In genomic region chr14:72739484-72740208, GRCm38 (mm10) we compare ENCODE assay signal across 9 mouse cellular contexts.
"Had no signal": no experiment of that assay in that cellular context is flagged by ENCODE, and none has a peak within 500 bp of the region (broad histone marks: within the 10 kb centered on the region; RNA-seq: fewer than 3 reads in every experiment).

No protein-coding gene starts in this region.

- H3K9me3 ChIP-seq: limb, embryonic 13.5 days; midbrain, embryonic 13.5 days; neural tube, embryonic 15.5 days had no signal

- H3K27ac ChIP-seq: limb, embryonic 13.5 days; liver, embryonic 14.5 days; midbrain, embryonic 13.5 days; neural tube, embryonic 15.5 days had no signal

- H3K27me3 ChIP-seq: limb, embryonic 13.5 days; midbrain, embryonic 13.5 days; neural tube, embryonic 15.5 days had no signal

- H3K4me2 ChIP-seq: limb, embryonic 13.5 days; midbrain, embryonic 13.5 days; neural tube, embryonic 15.5 days had no signal

- H3K4me3 ChIP-seq: limb, embryonic 13.5 days; midbrain, embryonic 13.5 days; neural tube, embryonic 15.5 days had no signal

- H3K4me1 ChIP-seq: midbrain, embryonic 13.5 days; neural tube, embryonic 15.5 days had no signal

- H3K36me3 ChIP-seq: limb, embryonic 13.5 days; midbrain, embryonic 13.5 days; neural tube, embryonic 15.5 days had no signal

- ATAC-seq: midbrain, embryonic 13.5 days had no signal

- DNase-seq: kidney, adult 11 months; left cerebral cortex, postnatal 4 days; lung, adult 2 months; right cerebral cortex, postnatal 25 days; thymus, postnatal 36 days had no signal

- H3K9ac ChIP-seq: limb, embryonic 13.5 days; liver, embryonic 14.5 days; midbrain, embryonic 13.5 days; neural tube, embryonic 15.5 days had no signal
